Mouse (Mus musculus): ENCODE results near the gene Myl6. TPM values are rescaled to one million over a fixed set of nuclear protein-coding genes. Genes with fewer than 3 reads are reported as not detected.

Gene Myl6
- polyA plus RNA-seq (2014; fragmentation: Nextera tagmentation; extraction: Ambion mirVana), result 825 and 884 TPM in 2 replicates

DNA sequence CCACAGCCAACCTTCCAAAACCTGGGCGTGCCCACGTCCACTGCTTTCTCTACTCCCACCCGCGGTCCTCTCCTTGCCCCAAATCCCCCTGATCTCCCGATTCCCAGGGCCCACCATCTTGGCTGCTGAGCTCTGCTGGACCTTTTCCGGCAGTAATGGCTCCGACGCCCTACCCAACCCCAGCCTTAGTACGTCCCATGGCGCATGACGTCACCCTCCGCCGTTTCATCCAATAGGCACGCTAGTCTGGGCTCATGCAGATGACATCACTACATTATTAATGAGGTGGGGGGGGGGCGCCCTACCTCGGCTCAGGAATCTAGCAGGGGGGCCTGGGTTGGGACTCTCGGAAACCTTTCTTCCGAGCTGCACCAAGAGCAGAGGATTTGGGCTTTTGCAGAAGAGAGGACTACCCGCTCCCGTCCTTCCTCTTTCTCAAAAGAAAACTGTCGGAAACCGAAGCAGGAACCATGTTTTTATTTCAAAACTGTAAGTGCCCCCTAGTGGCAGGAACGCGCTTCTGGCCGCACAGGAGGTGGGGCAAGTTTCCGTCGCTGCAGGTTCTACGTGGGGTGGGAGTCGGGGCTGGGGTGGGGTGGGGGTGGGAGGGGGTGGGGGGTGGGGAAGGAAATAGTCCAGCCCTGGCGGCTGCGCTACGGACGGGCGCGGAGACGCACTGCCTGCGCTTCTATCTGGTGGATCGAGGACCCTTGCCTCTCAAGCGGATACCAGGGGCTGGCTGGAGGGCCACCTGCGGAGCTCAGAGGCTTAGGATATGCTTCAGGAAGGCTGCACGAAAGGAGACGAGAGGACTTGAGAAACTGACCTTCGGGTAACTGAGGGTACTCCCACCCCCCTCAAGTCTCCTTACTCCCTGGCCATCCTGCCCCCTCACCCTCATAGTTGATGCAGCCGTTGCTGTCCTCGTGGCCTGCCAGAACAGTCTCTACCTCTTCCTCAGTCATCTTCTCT is at the start of gene Myl6:
Gene Myl6, minus strand, starts transcription at position 451 of the 972 bp plus-strand sequence.
- under 1% methylated on average over 45 of the region's 45 CpGs for WGBS

GRCm38 (mm10) chr10:128543100-128543499 is 49.2 kb upstream of the Myl6 start:
- H3K9me3 ChIP-seq (ENCODE audit: control insufficient read depth, low read length), result no peaks in the 10 kb centered on the region
- 72% methylated on average over 2 of the region's 2 CpGs for WGBS
- H3K4me1 ChIP-seq (replicated peaks; ENCODE audit: control insufficient read depth, insufficient read depth, low read length), result peaks cover 17% of the 10 kb centered on the region
- H3K27ac ChIP-seq, result no peak overlapping the region
- DNase-seq (ENCODE audit: low spot score) (no peak), ATAC-seq (ENCODE audit: low FRiP score) (no peak)
- no peaks in the 10 kb centered on the region for H3K27me3 ChIP-seq (ENCODE audit: control insufficient read depth, insufficient read depth, low read length)
- H3K36me3 ChIP-seq (replicated peaks; ENCODE audit: control insufficient read depth, insufficient read depth), result peaks cover 49% of the 10 kb centered on the region
- no peak overlapping the region for H3K9ac ChIP-seq
- no peak overlapping the region for H3K4me3 ChIP-seq (replicated peaks; ENCODE audit: low read length)
- no peak overlapping the region for H3K4me2 ChIP-seq (replicated peaks)

More for the DNA sequence above, at the start of gene Myl6:
- peak within 1 kb of the TSS; percentile 98 for H3K27ac ChIP-seq
- H3K36me3 ChIP-seq (replicated peaks; ENCODE audit: control insufficient read depth, insufficient read depth), result peaks cover 34% of the 10 kb centered on the region
- ATAC-seq (ENCODE audit: low FRiP score) (peak; percentile 93), DNase-seq (ENCODE audit: low spot score) (peak; percentile 97)
- peaks cover 39% of the 10 kb centered on the region for H3K4me1 ChIP-seq (replicated peaks; ENCODE audit: control insufficient read depth, insufficient read depth, low read length)
- peak within 1 kb of the TSS; percentile 69 for H3K4me3 ChIP-seq (replicated peaks; ENCODE audit: low read length)
- no peaks in the 10 kb centered on the region for H3K9me3 ChIP-seq (ENCODE audit: control insufficient read depth, low read length)
- H3K27me3 ChIP-seq (ENCODE audit: control insufficient read depth, insufficient read depth, low read length), result no peaks in the 10 kb centered on the region
- H3K4me2 ChIP-seq (replicated peaks), result peak within 1 kb of the TSS; percentile 95
- peak within 1 kb of the TSS; percentile 92 for H3K9ac ChIP-seq

DNA sequence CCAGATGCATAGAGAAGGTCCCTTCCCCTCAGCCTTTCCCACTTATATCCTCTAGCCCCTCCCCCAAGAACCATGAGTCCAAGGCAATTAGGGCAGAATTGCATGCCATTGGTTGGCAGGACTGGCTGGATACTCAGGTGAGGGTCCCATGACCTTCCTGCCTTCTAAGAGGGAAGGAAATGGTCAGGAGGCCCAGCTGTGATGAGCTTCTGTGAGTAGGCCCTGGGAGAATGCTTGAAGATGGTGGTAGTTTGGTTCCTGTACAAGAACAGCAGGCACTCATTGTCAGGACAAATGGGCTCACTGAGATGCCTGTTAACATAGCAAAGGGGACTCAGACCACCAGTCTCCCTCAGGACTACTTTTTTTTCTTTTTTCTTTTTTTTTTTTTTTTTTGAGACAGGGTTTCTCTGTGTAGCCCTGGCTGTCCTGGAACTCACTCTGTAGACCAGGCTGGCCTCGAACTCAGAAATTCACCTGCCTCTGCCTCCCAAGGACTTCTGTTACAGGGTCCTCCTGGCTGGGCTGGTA is 44.5 kb upstream of the Myl6 start:
- no peak overlapping the region for H3K9ac ChIP-seq
- 100% methylated on average over 1 of the region's 1 CpGs for WGBS
- DNase-seq (ENCODE audit: low spot score) (no peak), ATAC-seq (ENCODE audit: low FRiP score) (no peak)
- no peak overlapping the region for H3K27ac ChIP-seq
- H3K4me1 ChIP-seq (replicated peaks; ENCODE audit: control insufficient read depth, insufficient read depth, low read length), result 0 out of 2 replicates have a peak, but pooled peaks cover 12% of the 10 kb centered on the region
- H3K9me3 ChIP-seq (ENCODE audit: control insufficient read depth, low read length), result no peaks in the 10 kb centered on the region
- H3K36me3 ChIP-seq (replicated peaks; ENCODE audit: control insufficient read depth, insufficient read depth), result peaks cover 28% of the 10 kb centered on the region
- H3K4me2 ChIP-seq (replicated peaks), result no peak overlapping the region
- no peaks in the 10 kb centered on the region for H3K27me3 ChIP-seq (ENCODE audit: control insufficient read depth, insufficient read depth, low read length)
- no peak overlapping the region for H3K4me3 ChIP-seq (replicated peaks; ENCODE audit: low read length)

GRCm38 (mm10) chr10:128536266-128536940 is 42.5 kb upstream of the Myl6 start:
- Histone ChIP-seq H3K9me3 (ENCODE audit: control insufficient read depth, low read length) (no peaks in the 10 kb centered on the region), H3K4me3 (replicated peaks; ENCODE audit: low read length) (no peak overlapping the region; the same call in 1 of the 2 replicates), H3K4me2 (replicated peaks) (peak overlapping the region; percentile 39), H3K36me3 (replicated peaks; ENCODE audit: control insufficient read depth, insufficient read depth) (peaks cover 10% of the 10 kb centered on the region), H3K9ac (no peak overlapping the region), H3K4me1 (replicated peaks; ENCODE audit: control insufficient read depth, insufficient read depth, low read length) (0 out of 2 replicates have a peak, but pooled peaks cover 8% of the 10 kb centered on the region), H3K27me3 (ENCODE audit: control insufficient read depth, insufficient read depth, low read length) (no peaks in the 10 kb centered on the region), H3K27ac (no peak overlapping the region)
- WGBS, result 19% methylated on average over 18 of the region's 18 CpGs
- ATAC-seq (ENCODE audit: low FRiP score), result peak; percentile 89
- peak; percentile 90 for DNase-seq (ENCODE audit: low spot score)

DNA sequence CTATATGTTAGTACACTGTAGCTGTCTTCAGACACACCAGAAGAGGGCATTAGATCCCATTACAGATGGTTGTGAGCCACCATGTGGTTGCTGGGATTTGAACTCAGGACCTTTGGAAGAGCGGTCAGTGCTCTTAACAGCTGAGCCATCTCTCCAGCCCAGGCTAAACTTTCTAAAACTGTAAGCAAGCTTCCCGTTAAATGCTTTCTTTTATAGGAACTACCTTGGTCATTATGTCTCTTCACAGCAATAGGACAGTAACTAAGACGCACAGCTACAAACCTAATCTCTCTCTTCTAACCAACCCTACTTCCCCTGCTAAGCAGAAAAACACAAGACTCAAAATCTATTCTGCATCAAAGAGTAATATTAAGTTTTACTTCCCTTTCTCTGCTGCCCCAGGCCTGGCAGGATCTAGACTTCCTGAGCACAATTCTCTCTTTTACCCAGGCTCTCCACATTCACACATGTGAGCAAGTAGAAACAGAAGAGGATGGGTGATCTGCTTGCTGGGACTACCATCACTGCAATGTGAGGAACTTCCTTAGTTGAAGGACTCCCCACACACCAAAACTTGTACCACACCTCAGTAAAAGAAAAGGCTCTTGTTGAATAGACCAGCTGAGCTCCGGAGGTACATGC is 41.8 kb upstream of the Myl6 start:
- no peak for DNase-seq (ENCODE audit: low spot score)
- Histone ChIP-seq H3K9ac (no peak overlapping the region), H3K4me2 (replicated peaks) (peak overlapping the region; percentile 39), H3K36me3 (replicated peaks; ENCODE audit: control insufficient read depth, insufficient read depth) (peaks cover 3% of the 10 kb centered on the region; the same call in 1 of the 2 replicates), H3K27ac (no peak overlapping the region), H3K4me3 (replicated peaks; ENCODE audit: low read length) (no peak overlapping the region; the same call in 1 of the 2 replicates), H3K27me3 (ENCODE audit: control insufficient read depth, insufficient read depth, low read length) (no peaks in the 10 kb centered on the region), H3K4me1 (replicated peaks; ENCODE audit: control insufficient read depth, insufficient read depth, low read length) (0 out of 2 replicates have a peak, but pooled peaks cover 8% of the 10 kb centered on the region), H3K9me3 (ENCODE audit: control insufficient read depth, low read length) (no peaks in the 10 kb centered on the region)
- 76% methylated on average over 4 of the region's 4 CpGs for WGBS
- no peak for ATAC-seq (ENCODE audit: low FRiP score)

DNA sequence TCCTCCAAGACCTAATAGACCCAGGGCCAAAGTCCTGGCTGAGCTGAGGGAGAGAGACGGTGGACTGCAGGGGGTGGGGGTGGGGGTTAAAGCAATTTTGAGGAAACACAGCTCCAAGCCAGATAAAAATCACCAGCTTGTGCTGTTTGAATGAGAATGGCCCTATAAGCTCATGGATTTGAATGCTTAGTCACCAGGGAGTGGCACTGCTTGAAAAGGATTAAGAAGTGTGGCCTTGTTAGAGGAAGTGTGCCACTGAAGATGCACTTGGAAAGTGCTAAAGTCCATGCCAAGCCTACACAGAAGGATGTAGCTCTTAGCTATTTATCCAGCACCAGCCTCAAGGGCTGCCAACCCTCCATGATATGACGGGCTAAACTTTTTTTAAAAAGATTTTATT is 41.3 kb upstream of the Myl6 start:
- Histone ChIP-seq H3K27me3 (ENCODE audit: control insufficient read depth, insufficient read depth, low read length) (no peaks in the 10 kb centered on the region), H3K9me3 (ENCODE audit: control insufficient read depth, low read length) (no peaks in the 10 kb centered on the region), H3K4me1 (replicated peaks; ENCODE audit: control insufficient read depth, insufficient read depth, low read length) (0 out of 2 replicates have a peak, but pooled peaks cover 8% of the 10 kb centered on the region), H3K4me2 (replicated peaks) (no peak overlapping the region), H3K9ac (no peak overlapping the region), H3K27ac (no peak overlapping the region), H3K36me3 (replicated peaks; ENCODE audit: control insufficient read depth, insufficient read depth) (no peaks in the 10 kb centered on the region), H3K4me3 (replicated peaks; ENCODE audit: low read length) (no peak overlapping the region)
- DNase-seq (ENCODE audit: low spot score) (no peak), ATAC-seq (ENCODE audit: low FRiP score) (no peak)
- WGBS, result 93% methylated on average over 2 of the region's 2 CpGs

DNA sequence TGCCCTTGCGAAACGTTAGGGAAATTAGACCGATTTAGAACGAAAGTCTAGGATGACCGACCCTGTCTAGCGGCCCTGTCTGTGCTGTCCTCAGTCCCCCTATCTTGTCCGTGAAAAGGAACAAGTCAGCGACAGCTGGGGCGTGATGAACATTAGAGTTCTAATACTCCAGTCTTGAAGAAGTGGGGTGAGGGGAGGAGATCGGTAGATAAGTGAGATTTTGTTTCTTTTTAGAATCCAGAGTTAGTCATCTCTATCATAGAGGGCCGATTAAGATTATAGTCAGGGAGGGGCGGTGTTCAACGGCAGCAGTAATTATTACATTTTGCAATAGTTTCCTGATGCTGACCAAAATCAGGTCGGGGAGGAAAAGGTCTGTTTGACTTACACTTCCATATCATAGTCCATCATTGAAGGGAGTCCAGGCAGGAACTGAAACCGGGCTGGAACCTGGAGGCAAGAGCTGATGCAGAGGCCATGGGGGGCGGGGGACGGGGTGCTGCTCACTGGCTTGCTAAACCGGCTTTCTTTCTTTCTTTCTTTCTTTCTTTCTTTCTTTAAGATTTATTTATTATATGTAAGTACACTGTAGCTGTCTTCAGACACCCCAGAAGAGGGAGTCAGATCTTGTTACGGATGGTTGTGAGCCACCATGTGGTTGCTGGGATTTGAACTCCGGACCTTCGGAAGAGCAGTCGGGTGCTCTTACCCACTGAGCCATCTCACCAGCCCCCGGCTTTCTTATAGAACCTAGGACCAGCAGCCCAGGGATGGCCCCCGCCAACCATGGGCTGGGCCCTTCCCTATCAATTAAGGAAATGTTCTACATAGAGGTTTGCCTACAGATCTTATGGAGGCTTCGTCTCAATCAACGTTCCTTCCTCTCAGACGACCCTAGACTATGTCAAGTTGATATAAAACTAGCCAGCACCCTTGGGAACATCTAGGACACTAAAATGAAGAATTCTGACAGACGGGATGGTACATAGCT is 32.7 kb upstream of the Myl6 start:
- 35% methylated on average over 28 of the region's 28 CpGs for WGBS
- H3K27ac ChIP-seq, result no peak overlapping the region
- peak overlapping the region; percentile 52 for H3K4me3 ChIP-seq (replicated peaks; ENCODE audit: low read length)
- peaks cover 13% of the 10 kb centered on the region; the same call in 1 of the 2 replicates for H3K27me3 ChIP-seq (ENCODE audit: control insufficient read depth, insufficient read depth, low read length)
- no peaks in the 10 kb centered on the region for H3K36me3 ChIP-seq (replicated peaks; ENCODE audit: control insufficient read depth, insufficient read depth)
- H3K4me1 ChIP-seq (replicated peaks; ENCODE audit: control insufficient read depth, insufficient read depth, low read length), result 0 out of 2 replicates have a peak, but pooled peaks cover 4% of the 10 kb centered on the region
- H3K9ac ChIP-seq, result peak overlapping the region; percentile 29; the same call in 1 of the 2 replicates
- peak overlapping the region; percentile 99 for H3K4me2 ChIP-seq (replicated peaks)
- ATAC-seq (ENCODE audit: low FRiP score) (no peak), DNase-seq (ENCODE audit: low spot score) (no peak)
- no peaks in the 10 kb centered on the region for H3K9me3 ChIP-seq (ENCODE audit: control insufficient read depth, low read length)

Data from hindbrain, embryonic 14.5 days (tissue).